Mouse (Mus musculus) liver, embryonic 15.5 days (tissue): ENCODE data around the gene Prkce. TPM values are rescaled to one million over a fixed set of nuclear protein-coding genes. Genes with fewer than 3 reads are reported as not detected.

Source experiments
- ATAC-seq: fragments of 200-750 bp; cut with Nextera tagmentation; 2 replicates; pipeline ENCODE4 v1.8.0; 2017; ENCODE audit warnings: moderate number of reproducible peaks, mild to moderate bottlenecking, moderate library complexity; ENCODE audit not compliant: insufficient read depth
- H3K27ac ChIP-seq: fragments of 300-500 bp; sonication (generic); replicated peaks from 2 replicates; pipeline ENCODE4 v1.5.1; 2015; ENCODE audit warnings: mild to moderate bottlenecking, inconsistent platforms
- H3K27me3 ChIP-seq: fragments of 300-500 bp; sonication (generic); 2 replicates; pipeline ENCODE4 v1.6.1; 2015; ENCODE audit warnings: mild to moderate bottlenecking, inconsistent platforms
- H3K36me3 ChIP-seq: fragments of 300-500 bp; sonication (generic); replicated peaks from 2 replicates; pipeline ENCODE4 v1.6.1; 2015; ENCODE audit warnings: moderate library complexity, mild to moderate bottlenecking, inconsistent platforms
- H3K4me1 ChIP-seq: fragments of 300-500 bp; sonication (generic); replicated peaks from 2 replicates; pipeline ENCODE4 v1.6.1; 2015; ENCODE audit warnings: inconsistent platforms
- H3K4me2 ChIP-seq: fragments of 300-500 bp; sonication (generic); 2 replicates; pipeline ENCODE4 v1.6.1; 2015; ENCODE audit warnings: moderate library complexity, mild to moderate bottlenecking, inconsistent platforms
- H3K4me3 ChIP-seq: fragments of 300-500 bp; sonication (generic); replicated peaks from 2 replicates; pipeline ENCODE4 v1.5.1; 2015; ENCODE audit warnings: mild to moderate bottlenecking, inconsistent platforms
- H3K9ac ChIP-seq: fragments of 300-500 bp; sonication (generic); 2 replicates; pipeline ENCODE4 v1.6.1; 2015; ENCODE audit warnings: moderate library complexity, mild to moderate bottlenecking, inconsistent platforms
- H3K9me3 ChIP-seq: fragments of 300-500 bp; sonication (generic); replicated peaks from 2 replicates; pipeline ENCODE4 v1.6.1; 2016; ENCODE audit warnings: inconsistent platforms
- WGBS: fragments of 180-500 bp; shearing (Covaris S2); methylation state at CpG from one replicate; pipeline ENCODE4 v1.1.7; 2015; ENCODE audit warnings: mixed read lengths; ENCODE audit not compliant: insufficient replicate concordance; 5-methylcytosine and 5-hydroxymethylcytosine counted together
- polyA plus RNA-seq: library from polyadenylated mRNA; unstranded; fragments of >200 nt; fragmentation: Nextera tagmentation; extraction: Ambion mirVana; gene quantifications from 2 replicates; pipeline ENCODE4 v1.2.1, GENCODE M21; 2015

Prkce gene
- polyA plus RNA-seq, 1 experiment from 2014 or later, result 0.79 TPM

GRCm38 (mm10) chr17:86648856-86649435 lies 481.4 kb downstream of the Prkce start:
- Histone ChIP-seq H3K36me3 (no peaks in the 10 kb centered on the region), H3K9me3 (no peaks in the 10 kb centered on the region), H3K27me3 (no peaks in the 10 kb centered on the region), H3K4me1 (no peaks in the 10 kb centered on the region), H3K9ac (no peak overlapping the region), H3K27ac (no peak overlapping the region), H3K4me3 (no peak overlapping the region), H3K4me2 (no peak overlapping the region)
- WGBS, result 76% methylated on average over 12 of the region's 12 CpGs
- no peak for ATAC-seq

DNA sequence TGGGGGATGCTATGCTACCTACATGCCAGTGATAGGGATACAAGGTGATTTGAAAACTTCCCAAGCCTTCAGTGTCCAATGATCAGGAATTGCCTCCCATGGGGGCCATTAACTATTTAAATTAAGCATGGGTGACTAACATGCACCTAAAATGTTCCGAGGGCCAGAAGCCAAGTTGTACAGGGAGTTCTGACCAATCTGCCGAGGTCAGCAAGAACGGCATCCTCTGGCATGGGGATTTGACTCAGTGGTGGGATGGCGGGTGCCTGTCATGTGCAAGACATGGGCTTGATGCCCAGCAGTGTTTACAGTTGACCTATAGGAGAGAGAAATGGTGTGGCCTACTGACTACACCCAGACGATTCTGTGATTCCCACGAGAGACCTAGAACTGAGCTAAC lies 482.7 kb downstream of the Prkce start:
- H3K36me3 ChIP-seq, result no peaks in the 10 kb centered on the region
- H3K27ac ChIP-seq, result no peak overlapping the region
- ATAC-seq, result no peak
- no peaks in the 10 kb centered on the region for H3K4me1 ChIP-seq
- H3K9ac ChIP-seq, result no peak overlapping the region
- H3K4me3 ChIP-seq, result no peak overlapping the region
- WGBS, result 71% methylated on average over 6 of the region's 6 CpGs
- no peaks in the 10 kb centered on the region for H3K9me3 ChIP-seq
- no peaks in the 10 kb centered on the region for H3K27me3 ChIP-seq
- H3K4me2 ChIP-seq, result no peak overlapping the region

- H3K4me3 ChIP-seq, result no peak overlapping the region
- no peak for ATAC-seq
- H3K4me1 ChIP-seq, result no peaks in the 10 kb centered on the region
- H3K27me3 ChIP-seq, result no peaks in the 10 kb centered on the region
- H3K9ac ChIP-seq, result no peak overlapping the region
- 45% methylated on average over 4 of the region's 4 CpGs for WGBS
- no peak overlapping the region for H3K27ac ChIP-seq
- H3K36me3 ChIP-seq, result no peaks in the 10 kb centered on the region
- H3K9me3 ChIP-seq, result no peaks in the 10 kb centered on the region
- H3K4me2 ChIP-seq, result no peak overlapping the region
These were observed 483.5 kb downstream of the Prkce start for GRCm38 (mm10) chr17:86651091-86651490.

- no peak for ATAC-seq
- Histone ChIP-seq H3K9ac (no peak overlapping the region), H3K27ac (no peak overlapping the region), H3K36me3 (no peaks in the 10 kb centered on the region), H3K9me3 (no peaks in the 10 kb centered on the region), H3K27me3 (no peaks in the 10 kb centered on the region), H3K4me1 (no peaks in the 10 kb centered on the region), H3K4me2 (no peak overlapping the region), H3K4me3 (no peak overlapping the region)
- 58% methylated on average over 1 of the region's 1 CpGs for WGBS
These were observed 485.2 kb downstream of the Prkce start for GRCm38 (mm10) chr17:86652751-86653150.

DNA sequence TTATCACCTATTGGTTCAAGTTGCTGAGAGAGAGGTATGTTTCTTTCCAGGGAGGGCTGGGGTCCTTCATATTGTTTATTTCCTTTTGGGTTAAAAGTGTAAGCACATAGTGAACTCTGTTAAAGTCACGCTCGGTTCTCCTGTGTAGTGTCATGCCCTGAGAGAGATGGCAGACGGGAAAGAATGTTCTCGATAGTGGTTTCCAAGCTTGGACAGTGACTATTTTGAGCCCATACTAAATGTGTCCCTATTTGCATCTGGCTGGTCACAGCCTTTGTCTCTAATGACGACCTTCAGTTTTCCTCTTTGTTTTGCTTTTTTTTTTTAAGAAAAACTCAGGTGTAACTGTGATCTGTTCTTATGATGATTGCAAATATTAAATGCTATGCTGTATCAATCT lies 488.8 kb downstream of the Prkce start:
- ATAC-seq, result no peak
- Histone ChIP-seq H3K27ac (no peak overlapping the region), H3K36me3 (no peaks in the 10 kb centered on the region), H3K4me2 (no peak overlapping the region), H3K4me3 (no peak overlapping the region), H3K4me1 (no peaks in the 10 kb centered on the region), H3K27me3 (no peaks in the 10 kb centered on the region), H3K9ac (no peak overlapping the region), H3K9me3 (no peaks in the 10 kb centered on the region)
- 60% methylated on average over 5 of the region's 5 CpGs for WGBS

GRCm38 (mm10) chr17:86662301-86662700 lies 494.7 kb downstream of the Prkce start:
- H3K4me2 ChIP-seq, result no peak overlapping the region
- no peaks in the 10 kb centered on the region for H3K27me3 ChIP-seq
- H3K36me3 ChIP-seq, result no peaks in the 10 kb centered on the region
- H3K9ac ChIP-seq, result no peak overlapping the region
- 62% methylated on average over 1 of the region's 1 CpGs for WGBS
- H3K9me3 ChIP-seq, result no peaks in the 10 kb centered on the region
- ATAC-seq, result no peak
- H3K4me3 ChIP-seq, result no peak overlapping the region
- no peaks in the 10 kb centered on the region for H3K4me1 ChIP-seq
- no peak overlapping the region for H3K27ac ChIP-seq

- Histone ChIP-seq H3K9ac (no peak overlapping the region), H3K27me3 (no peaks in the 10 kb centered on the region), H3K4me2 (no peak overlapping the region), H3K4me1 (no peaks in the 10 kb centered on the region), H3K36me3 (no peaks in the 10 kb centered on the region), H3K9me3 (no peaks in the 10 kb centered on the region), H3K4me3 (no peak overlapping the region), H3K27ac (0 out of 2 replicates have a peak overlapping the region, but pooled peaks have one; percentile 9)
- 40% methylated on average over 4 of the region's 4 CpGs for WGBS
- ATAC-seq, result no peak
These were observed 495.9 kb downstream of the Prkce start for GRCm38 (mm10) chr17:86663471-86663870.

DNA sequence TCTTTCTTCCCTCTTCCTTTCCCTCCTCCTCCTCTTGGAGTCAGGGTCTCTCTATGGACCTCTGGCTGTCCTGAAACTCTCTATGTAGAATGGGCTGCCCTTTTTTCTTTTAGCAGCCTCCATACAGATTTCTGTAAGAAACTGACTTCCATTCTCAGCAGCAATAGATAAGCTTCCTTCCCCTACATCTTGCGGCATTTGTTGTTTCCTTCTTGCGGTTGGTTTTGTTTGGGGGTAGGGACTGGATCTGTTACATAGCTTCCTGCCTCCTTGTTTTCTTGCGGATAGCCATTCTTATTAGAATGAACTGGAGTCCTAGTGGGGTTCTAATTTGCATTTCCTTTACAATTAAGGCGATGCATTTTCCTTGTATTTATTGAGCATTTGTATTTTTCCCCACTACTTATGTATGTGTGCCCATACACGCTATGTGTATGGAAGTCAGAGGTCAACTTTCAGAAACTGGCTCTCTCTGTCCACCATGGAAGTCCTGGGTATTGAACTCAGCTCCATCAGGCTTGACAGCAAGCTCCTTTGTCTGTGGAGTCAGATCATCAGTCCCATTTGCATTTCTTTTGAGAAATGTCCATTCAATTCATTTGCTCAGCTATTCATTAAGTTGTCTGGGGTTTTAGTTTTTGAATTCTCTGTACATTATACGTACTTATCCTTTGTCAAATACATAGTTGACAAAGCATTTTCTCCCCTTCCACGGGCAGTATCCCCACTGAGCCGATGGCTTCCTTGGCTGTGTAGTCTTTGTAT lies 500.4 kb downstream of the Prkce start:
- Histone ChIP-seq H3K9me3 (no peaks in the 10 kb centered on the region), H3K9ac (no peak overlapping the region), H3K4me3 (no peak overlapping the region), H3K27ac (no peak overlapping the region; the same call in 1 of the 2 replicates), H3K4me1 (no peaks in the 10 kb centered on the region), H3K36me3 (no peaks in the 10 kb centered on the region), H3K27me3 (no peaks in the 10 kb centered on the region; the same call in 1 of the 2 replicates), H3K4me2 (no peak overlapping the region)
- no peak for ATAC-seq
- WGBS, result 30% methylated on average over 8 of the region's 8 CpGs

GRCm38 (mm10) chr17:86669641-86670373 lies 502.2 kb downstream of the Prkce start:
- Histone ChIP-seq H3K36me3 (no peaks in the 10 kb centered on the region), H3K4me3 (no peak overlapping the region), H3K27me3 (no peaks in the 10 kb centered on the region; the same call in 1 of the 2 replicates), H3K4me1 (no peaks in the 10 kb centered on the region), H3K4me2 (no peak overlapping the region), H3K27ac (no peak overlapping the region), H3K9me3 (no peaks in the 10 kb centered on the region), H3K9ac (no peak overlapping the region)
- WGBS, result 65% methylated on average over 13 of the region's 13 CpGs
- ATAC-seq, result no peak

GRCm38 (mm10) chr17:86670731-86671130 lies 503.1 kb downstream of the Prkce start:
- H3K4me1 ChIP-seq, result no peaks in the 10 kb centered on the region
- no peak overlapping the region for H3K4me3 ChIP-seq
- no peak overlapping the region for H3K4me2 ChIP-seq
- WGBS, result 23% methylated on average over 7 of the region's 7 CpGs
- no peaks in the 10 kb centered on the region for H3K36me3 ChIP-seq
- H3K27ac ChIP-seq, result no peak overlapping the region
- H3K27me3 ChIP-seq, result no peaks in the 10 kb centered on the region; the same call in 1 of the 2 replicates
- no peaks in the 10 kb centered on the region for H3K9me3 ChIP-seq
- no peak overlapping the region for H3K9ac ChIP-seq
- no peak for ATAC-seq

- Histone ChIP-seq H3K4me2 (no peak overlapping the region), H3K36me3 (no peaks in the 10 kb centered on the region), H3K27ac (no peak overlapping the region), H3K9ac (no peak overlapping the region), H3K4me1 (no peaks in the 10 kb centered on the region), H3K4me3 (no peak overlapping the region), H3K9me3 (no peaks in the 10 kb centered on the region), H3K27me3 (no peaks in the 10 kb centered on the region)
- no peak for ATAC-seq
- 20% methylated on average over 2 of the region's 2 CpGs for WGBS
These were observed 507.4 kb downstream of the Prkce start for GRCm38 (mm10) chr17:86674971-86675370.
